Comparison of ENCODE assay signal across 8 mouse cellular contexts in the genomic region with DNA sequence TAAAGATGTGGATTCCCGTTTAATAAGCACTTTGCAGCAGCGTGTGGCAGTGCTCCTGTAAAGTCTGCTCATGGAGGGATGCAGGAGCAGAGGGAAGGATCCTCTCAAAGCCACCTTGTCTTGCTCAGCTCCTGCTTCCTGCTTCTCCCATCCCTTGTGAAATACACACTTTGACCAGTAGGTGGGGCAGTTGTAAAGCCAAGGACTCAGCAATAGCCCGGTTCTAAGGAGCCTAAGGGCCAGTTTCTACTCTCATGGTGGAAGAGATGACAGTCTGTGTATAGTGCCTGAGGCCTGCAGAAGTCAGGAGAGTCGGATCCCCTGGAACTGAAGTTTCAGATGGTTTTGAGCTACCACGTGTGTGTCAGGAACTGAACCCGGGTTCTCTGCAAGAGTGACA.
DNase-seq lines count a peak whose midpoint lies in the region; ATAC-seq and TF ChIP-seq lines count a peak whose summit lies in the region.

No protein-coding gene starts in this region.

- H3K4me1 ChIP-seq in hindbrain, embryonic 10.5 days (replicated peaks): no peaks in the 10 kb centered on the region
- no peaks in the 10 kb centered on the region for H3K4me1 ChIP-seq in hindbrain, embryonic 12.5 days
- H3K4me1 ChIP-seq in forebrain, postnatal 0 days (ENCODE audit: insufficient read depth): no peaks in the 10 kb centered on the region
- H3K4me1 ChIP-seq in hindbrain, postnatal 0 days (ENCODE audit: insufficient read depth, low read length): no peaks in the 10 kb centered on the region
- H3K4me1 ChIP-seq in midbrain, embryonic 16.5 days (ENCODE audit: control insufficient read depth, insufficient read depth, low read length): no peaks in the 10 kb centered on the region

- 29% methylated on average over 6 of the region's 6 CpGs for WGBS in hindbrain, embryonic 10.5 days
- WGBS in hindbrain, embryonic 12.5 days: 27% methylated on average over 6 of the region's 6 CpGs
- 23% methylated on average over 6 of the region's 6 CpGs for WGBS in forebrain, postnatal 0 days
- 23% methylated on average over 6 of the region's 6 CpGs for WGBS in hindbrain, postnatal 0 days
- WGBS in midbrain, embryonic 16.5 days: 27% methylated on average over 6 of the region's 6 CpGs

- no peak overlapping the region for H3K9ac ChIP-seq in hindbrain, embryonic 12.5 days
- H3K9ac ChIP-seq in forebrain, postnatal 0 days: no peak overlapping the region
- no peak overlapping the region for H3K9ac ChIP-seq in hindbrain, postnatal 0 days (replicated peaks; ENCODE audit: low read length)
- no peak overlapping the region for H3K9ac ChIP-seq in midbrain, embryonic 16.5 days (ENCODE audit: low read depth, low read length)

- no peaks in the 10 kb centered on the region for H3K9me3 ChIP-seq in hindbrain, embryonic 10.5 days
- no peaks in the 10 kb centered on the region for H3K9me3 ChIP-seq in hindbrain, embryonic 12.5 days (replicated peaks)
- no peaks in the 10 kb centered on the region for H3K9me3 ChIP-seq in forebrain, postnatal 0 days (ENCODE audit: low read length)
- H3K9me3 ChIP-seq in hindbrain, postnatal 0 days (ENCODE audit: low read length): 0 out of 2 replicates have a peak, but pooled peaks cover 3% of the 10 kb centered on the region
- no peaks in the 10 kb centered on the region for H3K9me3 ChIP-seq in midbrain, embryonic 16.5 days (replicated peaks; ENCODE audit: control insufficient read depth, low read length, poor library complexity, severe bottlenecking)

- H3K4me3 ChIP-seq in hindbrain, embryonic 10.5 days: no peak overlapping the region
- no peak overlapping the region for H3K4me3 ChIP-seq in hindbrain, embryonic 12.5 days
- H3K4me3 ChIP-seq in forebrain, postnatal 0 days (ENCODE audit: low read depth, low read length): no peak overlapping the region
- H3K4me3 ChIP-seq in hindbrain, postnatal 0 days (ENCODE audit: low read length): no peak overlapping the region
- no peak overlapping the region for H3K4me3 ChIP-seq in midbrain, embryonic 16.5 days (ENCODE audit: low read depth, low read length)

- H3K27me3 ChIP-seq in hindbrain, embryonic 10.5 days (ENCODE audit: insufficient read depth, poor library complexity, severe bottlenecking): no peaks in the 10 kb centered on the region
- H3K27me3 ChIP-seq in hindbrain, embryonic 12.5 days: no peaks in the 10 kb centered on the region; the same call in 1 of the 2 replicates
- H3K27me3 ChIP-seq in forebrain, postnatal 0 days (ENCODE audit: insufficient read depth, low read length): no peaks in the 10 kb centered on the region
- no peaks in the 10 kb centered on the region for H3K27me3 ChIP-seq in hindbrain, postnatal 0 days (ENCODE audit: insufficient read depth, low read length)
- H3K27me3 ChIP-seq in midbrain, embryonic 16.5 days (ENCODE audit: control insufficient read depth, insufficient read depth, low read depth, low read length): 0 out of 2 replicates have a peak, but pooled peaks cover 2% of the 10 kb centered on the region

- no peak for ATAC-seq in hindbrain, embryonic 12.5 days (ENCODE audit: low FRiP score)
- ATAC-seq in forebrain, postnatal 0 days: peak; percentile 81
- peak; percentile 66; the same call in 1 of the 2 replicates for ATAC-seq in hindbrain, postnatal 0 days
- peak; percentile 82 for ATAC-seq in midbrain, embryonic 16.5 days

- H3K36me3 ChIP-seq in hindbrain, embryonic 10.5 days: no peaks in the 10 kb centered on the region
- no peaks in the 10 kb centered on the region for H3K36me3 ChIP-seq in hindbrain, embryonic 12.5 days
- H3K36me3 ChIP-seq in forebrain, postnatal 0 days (ENCODE audit: insufficient read depth): no peaks in the 10 kb centered on the region
- no peaks in the 10 kb centered on the region for H3K36me3 ChIP-seq in hindbrain, postnatal 0 days (ENCODE audit: insufficient read depth, low read length)
- no peaks in the 10 kb centered on the region for H3K36me3 ChIP-seq in midbrain, embryonic 16.5 days (ENCODE audit: control insufficient read depth, insufficient read depth, low read length)

- DNase-seq in hindbrain, embryonic 10.5 days (ENCODE audit: low spot score): peak; percentile 80
- peak; percentile 76 to 79 for DNase-seq in cerebellum, adult 18-20 months
- peak; percentile 94 for DNase-seq in forebrain, postnatal 0 days
- peak; percentile 92 for DNase-seq in hindbrain, postnatal 0 days (ENCODE audit: low spot score)
- peak; percentile 77 to 79 for DNase-seq in left cerebral cortex, postnatal 10 days (ENCODE audit: extremely low spot score in 1 of 2, low spot score in 2 of 2)
- DNase-seq in telencephalon, adult 2 months (ENCODE audit: low read depth, low spot score): peak; percentile 68

- no peak overlapping the region for H3K4me2 ChIP-seq in hindbrain, embryonic 12.5 days (replicated peaks)
- no peak overlapping the region for H3K4me2 ChIP-seq in forebrain, postnatal 0 days (ENCODE audit: low read depth)
- no peak overlapping the region for H3K4me2 ChIP-seq in hindbrain, postnatal 0 days (ENCODE audit: low read depth, low read length)
- H3K4me2 ChIP-seq in midbrain, embryonic 16.5 days (ENCODE audit: low read length): no peak overlapping the region

- TF ChIP-seq CTCF in forebrain, postnatal 0 days (IDR thresholded peaks at IDR 0.05; ENCODE audit: low read depth): peak; percentile 97
- peak; percentile 98 for TF ChIP-seq CTCF in hindbrain, postnatal 0 days (IDR thresholded peaks at IDR 0.05; ENCODE audit: low read depth)

- no peak overlapping the region for H3K27ac ChIP-seq in hindbrain, embryonic 10.5 days
- H3K27ac ChIP-seq in hindbrain, embryonic 12.5 days: no peak overlapping the region
- no peak overlapping the region for H3K27ac ChIP-seq in forebrain, postnatal 0 days (ENCODE audit: low read depth, low read length)
- H3K27ac ChIP-seq in hindbrain, postnatal 0 days: no peak overlapping the region
- H3K27ac ChIP-seq in midbrain, embryonic 16.5 days (ENCODE audit: low read length): no peak overlapping the region

- intact Hi-C loops in left cerebral cortex, postnatal 10 days (cut with DNase I): loop anchor here (2.0 kb wide), 1 partner anchor 279 kb away; no protein-coding TSS in a partner anchor
